Mouse (Mus musculus) left cerebral cortex, postnatal 36 days (tissue): ENCODE measurements around the gene Vdac2. TPM values are rescaled to one million over a fixed set of nuclear protein-coding genes. Genes with fewer than 3 reads are reported as not detected.
A peak's percentile ranks its signal among the peaks of the same experiment; 100 is the strongest.

ENCODE experiments used
- DNase-seq, 2 experiments: peaks; one replicate each; pipeline ENCODE4 v3.0.0; 2021 to 2022; ENCODE audit warnings: low spot score in 2 of 2, mixed read lengths in 1 of 2
- intact Hi-C: fragments of 180-260 bp; cut with DNase I; formaldehyde crosslinking; loops from one replicate; pipeline ENCODE4 v1.15.1; 2025
- total RNA-seq, 2 experiments: library from RNA; stranded (reverse); gene quantifications; 2 replicates each; pipeline ENCODE4 v1.2.3; 2021

Vdac2 gene
- total RNA-seq, 2 experiments from 2014 or later = 209 to 217 TPM

DNA sequence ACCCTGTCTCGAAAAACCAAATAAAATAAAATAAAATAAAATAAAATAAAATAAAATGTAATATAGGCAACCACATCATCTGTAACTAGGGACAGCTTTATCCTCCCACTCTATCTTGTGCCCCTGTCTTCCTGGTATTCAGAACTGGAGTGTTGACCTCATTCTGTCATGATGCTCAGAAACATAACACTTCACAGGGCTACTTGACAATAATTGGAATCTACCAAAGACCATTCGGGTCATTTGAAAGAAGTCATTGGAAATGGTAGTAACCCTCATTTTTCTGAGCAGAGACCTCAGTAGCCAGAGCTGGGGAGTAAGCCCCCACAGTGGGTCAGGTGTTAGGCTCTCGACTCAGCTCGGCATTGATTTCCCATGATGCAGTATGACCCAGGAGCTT lies 10.4 kb upstream of the Vdac2 start:
- intact Hi-C loops = no loop called here
- DNase-seq = no peak

DNA sequence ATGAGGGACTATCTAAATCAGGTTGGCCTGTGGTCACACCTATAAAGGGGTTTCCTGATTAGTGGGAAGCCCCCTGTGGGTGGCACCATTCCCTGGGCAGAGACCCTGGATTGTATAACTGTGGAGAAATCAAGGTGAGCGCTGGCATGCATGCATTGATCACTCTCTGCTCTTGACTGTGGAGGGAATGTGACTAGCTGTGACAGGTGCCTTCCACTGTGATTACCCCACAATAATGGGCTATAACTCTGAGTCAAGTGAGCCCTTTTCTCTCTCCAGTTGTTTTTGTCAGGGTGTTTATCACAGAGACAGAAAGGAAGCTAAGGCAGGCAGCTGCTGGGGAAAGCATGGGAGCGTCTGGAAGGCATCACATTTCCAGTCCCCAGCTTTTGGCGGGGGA lies 8.8 kb upstream of the Vdac2 start:
- intact Hi-C loops = no loop called here

DNA sequence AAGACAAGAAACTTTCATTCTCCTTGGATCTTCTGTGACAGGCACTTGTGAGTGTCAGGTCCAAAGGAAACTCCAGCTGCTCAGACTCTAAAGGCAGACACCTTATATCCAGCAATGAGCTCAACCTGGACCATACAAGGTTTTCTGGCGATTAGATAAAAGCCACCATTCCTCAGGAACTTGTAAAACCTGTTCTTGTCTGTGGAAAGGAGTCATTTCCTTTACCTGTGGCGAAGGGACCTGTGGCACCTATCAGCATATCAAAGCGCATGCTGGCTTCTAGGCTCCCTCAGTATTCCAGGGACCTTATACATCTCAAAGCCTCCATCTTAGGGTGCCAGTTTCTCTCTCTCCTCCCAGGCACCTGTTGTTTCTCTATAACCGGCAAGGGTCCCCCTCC lies 7.6 kb upstream of the Vdac2 start:
- intact Hi-C loops = loop anchor here (1.0 kb wide), 1 partner anchor 36 kb away; no protein-coding TSS in a partner anchor
- DNase-seq = no peak

More for the DNA sequence above, 8.8 kb upstream of the Vdac2 start:
- no peak for DNase-seq

DNA sequence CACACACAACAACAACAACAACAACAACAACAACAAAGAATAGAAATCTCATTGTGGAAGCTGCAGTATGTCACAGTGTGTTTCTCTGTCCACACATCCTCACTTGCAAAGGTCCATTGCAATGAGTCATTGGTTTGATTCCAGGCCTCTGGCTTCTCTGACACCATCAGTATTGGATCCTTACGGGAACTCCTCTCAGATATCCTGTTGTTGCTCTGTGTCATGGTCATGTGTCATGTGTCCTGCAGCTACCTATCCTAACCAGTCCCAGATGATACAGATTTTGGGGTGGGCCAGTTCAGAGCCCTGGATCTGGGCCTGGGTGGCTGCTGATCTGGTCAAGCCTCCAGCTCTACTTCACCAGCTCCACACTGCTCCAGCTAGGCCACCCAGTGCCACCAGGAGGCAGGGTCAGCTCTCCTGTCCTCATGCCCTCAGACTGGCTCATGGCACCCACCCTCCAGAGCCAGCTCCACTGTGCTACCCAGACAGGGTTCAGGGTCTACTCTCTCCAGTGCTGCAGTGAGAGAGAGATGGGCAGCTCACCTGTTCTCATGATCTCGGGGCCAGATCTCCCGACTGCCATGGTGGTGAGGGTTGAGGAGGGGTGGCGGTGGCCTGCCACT lies 4.0 kb upstream of the Vdac2 start:
- intact Hi-C loops = no loop called here
- DNase-seq = no peak

DNA sequence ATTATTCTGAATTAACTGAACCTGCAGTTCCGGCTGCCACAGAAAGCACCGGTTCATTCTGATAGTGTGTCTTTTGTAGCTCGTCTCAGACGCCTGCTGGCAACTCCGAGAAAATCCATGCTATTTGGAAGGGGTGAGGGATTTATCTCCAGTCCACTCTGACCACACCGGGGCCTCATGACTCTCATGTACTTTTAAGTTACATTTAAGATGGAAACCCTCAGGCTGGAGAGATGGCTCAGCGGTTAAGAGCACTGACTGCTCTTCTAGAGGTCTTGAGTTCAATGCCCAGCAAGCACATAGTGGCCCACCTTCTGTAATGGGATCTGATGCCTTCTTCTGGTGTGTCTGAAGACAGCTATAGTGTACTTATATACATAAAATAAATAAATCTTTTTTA lies 2.7 kb upstream of the Vdac2 start:
- intact Hi-C loops = no loop called here
- DNase-seq = no peak

DNA sequence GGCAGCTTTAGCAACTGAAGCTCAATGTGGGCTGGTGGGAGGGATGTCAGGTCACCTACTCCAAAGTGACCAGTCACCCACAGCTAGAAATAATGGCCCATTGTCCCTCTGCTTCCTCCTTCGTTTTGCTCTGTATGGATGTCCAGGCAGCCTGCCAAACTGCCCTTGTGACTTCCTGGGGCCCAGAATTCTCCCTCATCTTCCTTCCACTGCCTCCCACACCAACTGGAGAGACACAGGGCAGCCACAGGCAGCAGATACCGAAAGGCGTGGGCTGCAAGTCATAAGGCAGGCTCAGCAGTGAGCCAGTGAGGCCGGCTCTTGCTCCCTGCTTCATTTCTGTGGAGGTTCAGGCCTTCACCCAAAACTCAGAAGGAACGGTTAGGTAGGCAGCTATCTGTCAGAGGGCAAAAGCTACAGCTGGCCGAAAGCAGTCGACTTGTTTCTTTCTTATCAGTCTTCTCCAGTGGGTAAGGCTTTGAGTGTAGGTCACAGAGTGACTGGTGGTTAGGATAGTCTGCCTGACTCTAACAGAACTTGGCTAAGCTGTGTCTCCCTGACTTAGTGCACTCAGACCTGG lies 2.2 kb upstream of the Vdac2 start:
- intact Hi-C loops = no loop called here
- DNase-seq = peak; percentile 57 to 64

DNA sequence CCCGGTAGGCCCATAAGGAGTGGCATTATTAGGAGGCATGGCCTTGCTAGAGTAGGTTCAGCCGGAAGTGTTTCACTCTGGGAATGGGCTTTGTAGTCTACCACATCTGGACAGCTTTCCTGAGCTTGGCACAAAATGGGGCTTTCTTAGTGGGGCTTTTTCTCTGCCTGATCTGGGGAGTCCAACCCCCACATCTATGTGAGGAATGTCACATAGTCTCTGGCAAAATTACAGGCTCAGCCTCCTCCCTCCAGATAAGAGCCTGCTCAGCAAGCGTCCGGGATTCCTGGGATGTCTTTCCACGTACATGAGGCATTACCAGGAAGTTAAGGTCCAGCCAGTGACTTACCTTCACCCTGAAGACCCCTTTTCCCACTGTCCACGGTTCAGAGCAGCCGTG lies 1.1 kb upstream of the Vdac2 start:
- intact Hi-C loops = no loop called here
- DNase-seq = no peak

DNA sequence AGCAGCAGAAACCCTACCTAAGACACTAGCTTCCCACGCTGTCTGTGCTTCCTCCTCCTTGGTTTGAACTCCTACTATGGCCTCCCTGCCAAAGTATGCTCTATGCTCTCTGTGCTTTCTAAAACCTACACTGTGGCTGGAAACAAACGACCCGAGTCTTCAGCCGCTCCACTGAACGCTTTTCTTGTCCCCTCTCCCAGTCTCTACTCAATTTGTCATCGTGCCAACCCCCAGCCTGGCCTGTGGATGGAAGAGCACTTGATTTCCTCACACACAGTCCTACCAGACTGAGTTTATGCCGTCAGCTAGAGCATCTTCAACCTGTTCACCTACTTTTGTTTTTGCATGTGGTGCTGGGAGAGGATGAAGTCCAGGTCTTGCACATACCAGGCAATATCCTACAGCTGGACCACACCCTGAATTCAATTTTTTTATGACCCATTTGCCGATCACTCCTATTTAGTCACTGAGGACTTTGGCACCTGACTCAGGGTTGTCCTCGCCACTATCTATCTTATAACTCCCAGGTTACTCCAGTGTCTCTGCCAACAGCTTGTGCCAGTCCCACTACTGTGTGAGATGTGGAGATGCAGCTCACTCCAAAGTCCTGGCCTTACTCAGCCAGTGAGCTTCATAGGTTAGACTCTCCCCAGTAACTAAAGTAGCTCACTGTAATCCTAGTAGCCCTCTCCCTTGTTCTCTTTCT lies 901 bp downstream of the Vdac2 start:
- intact Hi-C loops = no loop called here
- DNase-seq = no peak

DNA sequence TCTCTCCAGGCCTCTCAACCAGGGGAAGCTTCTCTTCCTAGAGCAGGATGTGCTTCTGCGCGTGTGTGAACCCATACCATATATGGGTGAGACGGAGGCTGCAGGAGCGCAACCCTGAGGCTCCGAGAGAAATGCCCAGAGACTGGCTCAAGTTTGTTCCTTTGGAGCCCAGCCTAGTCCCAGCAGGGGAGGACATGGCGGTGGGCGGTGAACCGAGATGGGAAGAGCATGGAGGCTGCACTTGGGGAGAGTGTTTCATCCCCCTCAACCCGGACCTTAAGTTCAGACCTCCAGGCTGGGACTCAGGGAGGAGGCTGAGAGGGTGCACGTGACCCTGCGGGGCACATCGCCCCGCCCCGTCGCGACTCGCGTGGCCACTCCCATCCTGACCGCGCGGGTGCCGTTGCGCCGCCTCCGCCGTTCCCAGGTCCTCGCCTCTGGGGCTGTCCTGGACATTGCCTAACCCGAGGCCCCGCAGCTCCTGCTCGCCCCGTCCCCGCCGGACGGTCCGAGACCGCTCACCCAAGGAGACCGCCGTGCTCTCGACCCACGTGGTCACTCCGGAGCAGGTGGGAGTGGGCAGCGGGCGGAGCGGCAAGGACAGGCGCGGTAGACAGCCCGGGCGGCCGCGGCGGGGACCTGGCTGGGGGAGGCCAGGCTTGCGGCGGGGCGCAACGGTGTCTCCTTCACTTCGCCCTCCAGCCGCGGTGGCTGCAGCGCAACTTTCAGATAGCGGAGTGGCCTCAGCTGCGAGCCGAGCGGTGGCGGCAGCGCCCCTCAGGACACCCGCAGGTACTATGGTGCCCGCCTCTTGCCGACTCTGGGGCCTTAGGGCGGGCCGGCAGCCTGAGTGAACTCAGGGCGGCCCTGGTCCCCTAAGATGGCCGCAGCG lies 6.1 kb downstream of the Vdac2 start:
- intact Hi-C loops = loop anchor here (5.0 kb wide), 1 partner anchor 79 kb away; the partner anchor contains the start of genes Dusp13 and Samd8
- peak; percentile 97 to 99 for DNase-seq

DNA sequence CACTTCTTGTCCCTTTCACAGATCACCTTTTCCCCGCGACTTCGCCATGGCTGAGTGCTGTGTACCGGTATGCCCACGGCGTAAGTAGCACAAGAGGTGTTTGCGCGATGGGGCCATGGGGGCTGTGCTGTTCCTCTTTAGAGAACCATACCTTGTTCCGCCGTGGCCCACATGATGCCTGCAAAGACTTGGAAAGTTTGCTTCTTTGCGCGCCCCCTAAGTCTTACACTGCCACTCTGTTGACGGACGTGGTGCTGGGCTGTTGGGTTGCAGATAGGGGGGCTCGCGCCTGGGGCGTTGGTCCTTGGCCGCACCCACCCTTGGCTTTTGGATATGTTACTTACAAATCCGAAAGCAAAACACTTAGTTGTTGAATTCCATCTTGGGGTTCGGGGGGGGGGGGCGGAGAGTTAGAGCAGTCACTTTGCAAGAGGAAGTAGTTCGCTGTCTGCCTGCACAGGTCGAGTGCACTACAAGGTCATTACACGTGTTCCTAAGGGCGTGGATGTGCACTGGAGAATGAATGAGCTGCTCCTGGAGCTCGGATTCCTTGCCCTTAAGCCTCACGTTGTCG lies 6.9 kb downstream of the Vdac2 start:
- intact Hi-C loops = loop anchor here (5.0 kb wide), 1 partner anchor 80 kb away; the partner anchor contains the start of genes Dusp13 and Samd8
- DNase-seq = no peak

DNA sequence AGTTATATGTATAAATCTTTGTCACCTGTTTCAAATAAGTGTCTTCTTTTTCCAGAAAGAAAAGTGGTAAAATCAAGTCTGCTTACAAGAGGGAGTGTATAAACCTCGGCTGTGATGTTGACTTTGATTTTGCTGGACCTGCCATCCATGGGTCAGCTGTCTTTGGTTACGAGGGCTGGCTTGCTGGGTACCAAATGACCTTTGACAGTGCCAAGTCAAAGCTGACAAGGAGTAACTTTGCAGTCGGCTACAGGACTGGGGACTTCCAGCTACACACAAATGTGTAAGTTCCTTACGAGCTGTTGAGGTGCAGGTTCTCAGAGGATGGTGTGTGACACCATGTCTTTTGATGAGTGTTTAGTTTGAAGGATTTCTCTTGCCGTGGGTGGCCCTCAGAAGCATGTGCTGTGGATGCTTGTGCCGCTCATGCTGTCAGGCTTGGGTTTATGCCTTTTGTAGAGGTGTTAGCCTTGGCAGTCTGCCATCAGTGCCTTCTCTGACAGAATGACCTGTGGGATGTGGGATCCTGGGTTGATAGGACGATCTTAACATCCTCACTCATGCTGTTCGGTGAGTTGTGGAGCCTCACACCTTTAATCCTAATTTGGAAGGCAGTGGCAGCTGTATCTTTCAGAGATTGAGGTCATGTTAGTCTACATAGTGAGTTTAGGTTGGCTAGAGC lies 13.4 kb downstream of the Vdac2 start:
- intact Hi-C loops = no loop called here
- DNase-seq = no peak

DNA sequence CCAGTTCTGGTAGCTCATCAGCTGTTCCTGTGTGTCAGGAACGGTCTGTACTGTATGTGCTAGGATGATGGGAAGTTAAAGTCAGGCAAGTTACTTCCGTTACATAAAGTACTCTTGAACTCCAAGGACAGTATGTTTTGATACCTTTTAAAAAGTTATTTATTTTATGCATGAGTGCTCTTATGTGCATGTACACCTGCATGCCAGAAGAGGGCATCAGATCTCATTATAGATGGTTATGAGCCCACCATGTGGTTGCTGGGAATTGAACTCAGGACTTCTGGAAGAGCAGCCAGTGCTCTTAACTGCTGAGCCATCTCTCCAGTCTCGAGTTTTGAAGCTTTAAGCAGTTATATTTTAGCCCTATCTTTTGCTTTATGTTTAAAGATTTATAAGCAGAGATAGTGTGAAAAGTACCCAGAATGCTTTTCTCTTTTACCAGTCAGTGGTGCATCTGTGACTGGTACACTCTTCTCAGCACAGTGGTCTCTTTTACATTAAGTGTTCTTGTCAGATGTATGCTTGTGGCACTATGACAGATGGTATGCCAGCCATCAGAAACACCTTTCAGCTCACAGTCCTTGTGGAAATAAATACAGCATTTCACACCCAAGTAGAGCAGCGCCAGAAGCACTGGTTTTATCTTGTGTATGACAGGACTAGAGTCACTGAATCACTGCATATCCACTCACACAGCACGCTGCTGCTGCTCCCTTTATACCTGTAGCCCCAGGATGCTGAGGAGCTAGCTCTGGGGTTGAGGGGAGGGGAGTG lies 17.0 kb downstream of the Vdac2 start:
- intact Hi-C loops = loop anchor here (10.0 kb wide), 1 partner anchor 167 kb away; no protein-coding TSS in a partner anchor
- DNase-seq = no peak

DNA sequence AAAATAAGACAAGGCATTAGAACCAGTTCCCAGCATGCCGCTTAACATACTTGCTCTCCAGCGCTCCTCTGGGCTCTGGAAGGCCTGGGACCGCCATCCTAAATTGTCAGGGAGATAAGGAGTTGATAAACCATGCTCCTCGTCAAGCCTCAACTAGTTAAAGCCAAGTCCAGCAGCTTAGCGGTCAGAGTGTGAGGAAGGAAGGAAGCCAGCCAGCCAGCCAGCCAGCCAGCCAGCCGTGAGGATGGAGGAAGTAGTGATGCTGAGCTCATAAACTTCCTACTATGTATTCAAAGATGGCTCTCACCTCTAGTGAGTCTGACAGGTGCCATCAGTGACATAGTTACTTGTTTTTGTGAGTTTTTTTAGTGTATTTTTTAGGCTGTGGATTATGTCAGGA lies 18.2 kb downstream of the Vdac2 start:
- intact Hi-C loops = loop anchor here (10.0 kb wide), 1 partner anchor 168 kb away; no protein-coding TSS in a partner anchor
- DNase-seq = no peak

DNA sequence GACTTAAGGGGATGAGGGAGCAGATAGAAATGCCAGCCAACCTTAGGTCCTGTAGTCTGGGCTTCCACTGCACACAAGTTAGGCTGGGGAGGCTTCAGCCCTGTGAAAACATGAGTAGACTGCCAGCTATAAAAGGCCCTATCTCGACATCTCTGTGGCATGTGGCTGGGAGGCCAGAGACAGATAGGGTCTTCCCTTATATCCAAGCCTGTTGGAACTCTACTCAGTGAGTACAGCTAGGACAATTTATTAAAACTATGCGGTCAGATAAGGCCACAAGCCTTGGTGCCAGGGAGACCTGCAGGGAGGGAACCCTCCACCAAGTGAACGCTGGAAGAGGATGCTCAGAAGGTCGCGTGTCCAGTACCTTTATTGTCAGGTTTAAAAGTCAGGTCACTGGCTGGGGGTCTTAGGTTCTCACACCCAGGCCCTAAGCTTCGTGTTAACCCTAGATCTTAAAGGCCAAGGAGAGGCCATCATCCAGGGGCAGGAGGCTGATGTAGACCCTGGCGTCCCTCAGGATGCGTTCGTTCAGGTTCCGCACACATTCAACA lies 21.9 kb downstream of the Vdac2 start:
- no peak for DNase-seq
- intact Hi-C loops = loop anchor here (5.0 to 10.0 kb wide), 2 partner anchors 172 to 725 kb away; no protein-coding TSS in a partner anchor

DNA sequence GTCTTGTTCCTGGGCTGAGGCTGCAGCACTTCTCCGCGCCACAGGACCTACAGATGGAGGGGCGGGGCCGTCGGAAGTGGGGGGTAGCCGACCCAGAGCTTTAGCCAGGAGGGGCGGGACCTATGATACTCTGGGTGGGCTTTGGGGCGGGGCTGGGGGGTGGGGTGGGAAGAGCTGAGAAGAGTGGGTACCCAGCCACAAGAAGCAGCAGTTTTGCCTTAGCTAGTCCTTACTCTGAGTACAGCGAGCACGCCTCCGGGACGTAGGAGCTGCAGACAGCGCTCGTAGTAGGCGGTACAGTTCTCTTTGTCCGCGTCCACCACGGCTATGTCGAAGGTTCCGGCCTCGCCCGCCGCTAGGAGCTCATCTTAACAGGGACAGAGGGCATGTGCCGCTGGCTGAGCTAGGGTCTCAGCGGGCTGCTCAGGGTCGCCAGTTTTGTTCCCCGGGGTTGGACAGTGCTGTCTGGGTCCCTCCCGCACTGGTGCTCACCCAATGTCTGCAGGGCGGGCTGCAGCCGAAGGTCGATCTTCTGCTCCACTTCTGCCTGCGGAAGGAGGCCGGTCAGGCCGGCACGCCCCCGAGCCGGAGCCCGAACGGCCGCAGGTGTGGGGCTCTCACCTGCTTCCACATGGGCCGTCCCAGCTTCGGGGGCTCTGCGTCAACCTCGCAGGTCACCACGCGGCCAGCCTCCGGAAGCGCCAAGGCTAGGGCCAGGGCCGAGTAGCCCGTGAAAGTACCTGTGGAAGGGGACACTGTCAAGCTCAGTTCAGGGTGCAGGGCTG lies 22.5 kb downstream of the Vdac2 start:
- DNase-seq = peak in 1 of 2 experiments; percentile 56
- intact Hi-C loops = loop anchor here (2.0 to 10.0 kb wide), 5 partner anchors 13 to 725 kb away; partner anchors contain the start of genes Dusp13 and Samd8

DNA sequence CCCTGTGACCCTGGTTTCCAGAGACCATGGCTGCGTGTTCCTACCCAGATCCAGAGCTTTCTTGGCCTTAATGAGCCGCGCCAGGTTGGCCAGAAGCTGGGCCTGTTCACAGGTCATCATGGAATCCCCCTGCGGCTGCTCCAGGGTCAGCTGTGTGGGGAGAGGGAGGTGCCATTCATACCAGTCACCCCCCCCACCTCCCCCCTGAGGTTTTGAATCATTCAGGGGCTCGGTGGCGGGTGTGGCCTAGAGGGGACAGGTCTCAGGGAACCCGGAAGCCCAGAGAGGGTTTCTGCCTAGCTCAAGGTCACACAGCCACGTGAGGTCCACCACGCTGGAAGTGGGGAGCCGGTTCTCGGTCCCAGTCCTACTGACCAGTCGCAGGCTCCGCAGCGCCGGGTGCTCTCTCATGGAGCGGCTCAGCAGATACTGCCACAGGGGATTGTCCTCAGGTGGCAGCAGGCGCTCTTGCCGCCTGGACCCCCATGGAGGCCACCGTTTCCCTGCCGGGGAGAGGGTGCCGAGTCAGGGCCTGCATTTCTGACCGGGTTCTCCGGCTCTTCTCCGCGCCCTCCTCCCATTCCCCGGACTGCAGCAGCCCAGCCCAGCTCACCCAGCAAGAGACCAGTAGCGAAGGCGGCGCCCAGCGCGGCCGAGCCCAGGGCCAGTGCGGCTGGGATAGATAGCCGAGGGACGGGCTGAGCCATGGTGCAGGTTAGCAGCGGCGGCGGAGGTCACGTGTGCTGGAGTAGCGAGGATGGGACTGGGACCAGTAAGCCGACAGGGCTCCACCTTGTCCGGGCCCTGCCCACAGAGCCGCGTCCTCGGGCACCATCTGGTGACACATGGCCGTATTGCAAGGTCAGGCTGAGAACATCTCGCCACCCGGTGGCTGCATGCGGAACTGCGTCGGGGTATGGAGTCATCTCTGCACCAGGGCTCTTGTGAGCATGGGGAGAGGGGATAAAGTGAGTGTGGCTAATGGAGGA lies 23.4 kb downstream of the Vdac2 start, which contains the start of gene Comtd1:
TSS of gene Comtd1 (minus strand) at position 812 of the 989 bp plus-strand sequence.
- DNase-seq = peak; percentile 94 to 96
- intact Hi-C loops = loop anchor here (2.0 to 10.0 kb wide), 5 partner anchors 14 to 726 kb away; partner anchors contain the start of genes Dusp13 and Samd8
